Mouse (Mus musculus): ENCODE measurements around the gene Ahsg.
"Not testable (repeated sequence)": the region's sequence is repeated elsewhere in the genome, so short reads cannot be mapped to it uniquely, and the experiment has no call there.

Gene Ahsg

DNA sequence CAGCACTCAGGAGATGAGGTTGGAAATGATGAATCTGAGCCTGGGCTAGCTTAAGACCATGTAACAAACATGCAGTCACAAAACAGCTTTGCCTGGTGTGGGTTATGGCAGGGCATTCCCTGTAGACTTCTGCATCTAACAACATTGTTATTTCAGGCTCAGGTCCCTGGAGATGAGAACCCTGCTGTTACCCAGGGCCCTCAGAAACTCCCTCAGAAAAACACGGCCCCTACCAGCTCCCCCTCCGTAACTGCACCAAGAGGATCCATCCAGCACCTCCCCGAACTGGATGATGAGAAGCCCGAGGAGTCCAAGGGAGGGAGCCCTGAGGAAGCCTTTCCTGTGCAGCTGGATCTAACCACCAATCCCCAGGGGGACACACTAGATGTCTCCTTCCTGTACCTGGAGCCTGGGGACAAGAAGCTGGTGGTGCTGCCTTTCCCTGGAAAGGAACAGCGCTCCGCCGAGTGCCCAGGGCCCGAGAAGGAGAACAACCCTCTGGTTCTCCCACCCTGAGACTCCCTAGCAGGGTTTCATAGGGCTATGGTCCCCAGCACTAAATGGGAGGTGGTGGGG, 48.1 kb downstream of the Ahsg start:
- no peak for DNase-seq (ENCODE audit: low spot score in 2 of 2)

DNA sequence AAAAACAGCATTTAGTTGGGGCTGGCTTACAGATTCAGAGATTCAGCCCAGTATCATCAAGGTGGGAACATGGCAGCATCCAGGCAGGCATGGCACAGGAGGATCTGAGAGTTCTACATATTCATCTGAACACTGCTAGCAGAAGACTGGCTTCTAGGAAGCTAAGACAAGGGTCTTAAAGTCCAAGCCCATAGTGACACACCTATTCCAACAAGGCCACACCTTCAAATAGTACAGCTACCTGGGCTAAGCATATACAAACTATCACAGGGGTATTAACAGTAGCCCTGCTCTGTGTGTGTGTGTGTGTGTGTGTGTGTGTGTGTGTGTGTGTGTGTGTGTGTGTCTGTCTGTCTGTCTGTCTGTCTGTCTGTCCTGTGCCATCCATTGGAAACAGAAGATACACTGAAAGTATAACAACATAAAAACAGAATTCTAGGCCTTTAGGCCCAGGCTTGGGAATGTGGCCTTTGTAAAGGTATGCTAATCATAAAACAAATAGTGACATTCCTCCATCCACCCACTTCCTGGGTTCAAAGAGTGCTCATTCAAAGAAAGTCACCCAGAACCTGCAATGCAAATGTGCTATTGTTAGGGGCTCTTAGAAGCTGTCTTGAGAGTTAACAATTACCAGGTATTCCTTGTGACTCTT, 50.9 kb downstream of the Ahsg start:
- not testable (repeated sequence) for DNase-seq (ENCODE audit: low spot score in 2 of 2)

DNA sequence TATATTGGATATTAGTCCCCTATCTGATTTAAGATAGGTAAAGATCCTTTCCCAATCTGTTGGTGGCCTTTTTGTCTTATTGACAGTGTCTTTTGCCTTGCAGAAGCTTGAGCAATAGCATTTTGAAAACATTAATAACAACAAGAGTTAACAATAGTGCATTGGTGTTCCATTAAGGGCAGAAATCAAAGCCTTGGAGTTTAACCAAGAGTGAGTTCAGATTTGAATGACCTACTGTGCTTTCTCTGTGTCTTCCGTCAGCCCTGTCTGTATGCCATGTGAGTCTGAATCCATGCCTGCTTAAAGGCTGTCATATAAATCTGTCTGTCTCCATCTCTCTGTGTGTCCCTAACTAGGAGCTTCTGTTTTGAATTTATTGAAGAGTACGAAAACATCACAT, 56.3 kb downstream of the Ahsg start:
- DNase-seq (ENCODE audit: low spot score in 2 of 2): no peak
